Mouse (Mus musculus): Measurements from ENCODE around the gene Taf5l.
"Not testable (repeated sequence)": the region's sequence is repeated elsewhere in the genome, so short reads cannot be mapped to it uniquely, and the experiment has no call there.

The Taf5l gene

GRCm38 (mm10) chr8:123960556-123960955 lies 60.6 kb downstream of the Taf5l start:
- not testable (repeated sequence) for DNase-seq (ENCODE audit: low read depth)

- DNase-seq (ENCODE audit: low read depth) = no peak
Observed at GRCm38 (mm10) chr8:123960056-123960455, 61.1 kb downstream of the Taf5l start.

GRCm38 (mm10) chr8:123959473-123959872 lies 61.7 kb downstream of the Taf5l start:
- no peak for DNase-seq (ENCODE audit: low read depth)

GRCm38 (mm10) chr8:123958130-123958529 lies 63.1 kb downstream of the Taf5l start:
- no peak for DNase-seq (ENCODE audit: low read depth)

- no peak for DNase-seq (ENCODE audit: low read depth)
Observed at GRCm38 (mm10) chr8:123954246-123954645, 67.0 kb downstream of the Taf5l start.

GRCm38 (mm10) chr8:123953686-123954085 lies 67.5 kb downstream of the Taf5l start:
- DNase-seq (ENCODE audit: low read depth) = no peak

- DNase-seq (ENCODE audit: low read depth) = peak; percentile 76
Observed at GRCm38 (mm10) chr8:123950077-123950802, 71.0 kb downstream of the Taf5l start.

GRCm38 (mm10) chr8:123949686-123949986 lies 71.6 kb downstream of the Taf5l start:
- no peak for DNase-seq (ENCODE audit: low read depth)

- peak; percentile 100 for DNase-seq (ENCODE audit: low read depth)
Observed at GRCm38 (mm10) chr8:123948942-123949685, 72.1 kb downstream of the Taf5l start, which contains the start of gene Nup133. Gene Nup133 (minus strand): TSS chr8:123949265.
